Mouse (Mus musculus) common myeloid progenitor, adult 5-6 weeks (primary cell): Measurements from ENCODE around the gene Cxcr5. TPM values are rescaled to one million over a fixed set of nuclear protein-coding genes. Genes with fewer than 3 reads are reported as not detected.
A peak's percentile ranks its signal among the peaks of the same experiment; 100 is the strongest.

Source experiments
- ATAC-seq: replicated peaks from 2 replicates; pipeline ENCODE4 v1.8.0; 2016; ENCODE audit warnings: low read depth, mild to moderate bottlenecking, moderate TSS enrichment, inconsistent platforms; ENCODE audit not compliant: poor library complexity, severe bottlenecking
- total RNA-seq: library from RNA; stranded (forward); fragments of 200-1000, 187-1606 nt; gene quantifications from 2 replicates; pipeline ENCODE4 v1.2.3, GENCODE M21; 2017

Cxcr5 gene
- total RNA-seq, 1 experiment from 2014 or later = not detected

GRCm38 (mm10) chr9:44498421-44499355, 63.0 kb downstream of the Cxcr5 start:
- peak; percentile 31 for ATAC-seq

GRCm38 (mm10) chr9:44497624-44498377, 63.9 kb downstream of the Cxcr5 start:
- no peak for ATAC-seq

GRCm38 (mm10) chr9:44496803-44497461, 64.7 kb downstream of the Cxcr5 start:
- no peak for ATAC-seq

- no peak for ATAC-seq
These were observed 65.8 kb downstream of the Cxcr5 start for GRCm38 (mm10) chr9:44495810-44496344.

GRCm38 (mm10) chr9:44494863-44495809, 66.5 kb downstream of the Cxcr5 start:
- peak; percentile 34 for ATAC-seq

- no peak for ATAC-seq
These were observed 67.3 kb downstream of the Cxcr5 start for GRCm38 (mm10) chr9:44494261-44494862.

- ATAC-seq = peak; percentile 57
These were observed 68.8 kb downstream of the Cxcr5 start for GRCm38 (mm10) chr9:44492631-44493461.

- ATAC-seq = no peak
These were observed 70.3 kb downstream of the Cxcr5 start for GRCm38 (mm10) chr9:44491351-44491750.

- no peak for ATAC-seq
These were observed 71.3 kb downstream of the Cxcr5 start for GRCm38 (mm10) chr9:44490086-44490967.

- no peak for ATAC-seq
These were observed 72.0 kb downstream of the Cxcr5 start for GRCm38 (mm10) chr9:44489651-44490085.

- ATAC-seq = no peak
These were observed 72.8 kb downstream of the Cxcr5 start for GRCm38 (mm10) chr9:44488855-44489381.

GRCm38 (mm10) chr9:44488416-44488815, 73.3 kb downstream of the Cxcr5 start:
- ATAC-seq = no peak

- ATAC-seq = no peak
These were observed 74.2 kb downstream of the Cxcr5 start for GRCm38 (mm10) chr9:44487441-44487840.

- no peak for ATAC-seq
These were observed 74.8 kb downstream of the Cxcr5 start for GRCm38 (mm10) chr9:44486741-44487421.

GRCm38 (mm10) chr9:44486335-44486734, 75.3 kb downstream of the Cxcr5 start:
- no peak for ATAC-seq

GRCm38 (mm10) chr9:44485516-44486161, 76.0 kb downstream of the Cxcr5 start:
- ATAC-seq = no peak
